Mouse (Mus musculus) hindlimb bud, embryonic 11.5 days (tissue): Measurements from ENCODE around the gene Ccdc167.
"Not testable (repeated sequence)": the region's sequence is repeated elsewhere in the genome, so short reads cannot be mapped to it uniquely, and the experiment has no call there.

Source experiments
- DNase-seq: peaks from one replicate; pipeline ENCODE4 v3.0.0-alpha.2; 2012; ENCODE audit warnings: low read depth, low spot score; ENCODE audit errors: extremely low spot score

Gene Ccdc167

GRCm38 (mm10) chr17:29720755-29721365 is 4.0 kb upstream of the Ccdc167 start:
- no peak for DNase-seq

- no peak for DNase-seq
Measured at GRCm38 (mm10) chr17:29719628-29720575, 3.1 kb upstream of the Ccdc167 start.

GRCm38 (mm10) chr17:29718660-29719059 is 1.8 kb upstream of the Ccdc167 start:
- DNase-seq, result no peak

- not testable (repeated sequence) for DNase-seq
Measured at GRCm38 (mm10) chr17:29713734-29714133, 3.1 kb downstream of the Ccdc167 start.

GRCm38 (mm10) chr17:29712565-29712964 is 4.3 kb downstream of the Ccdc167 start:
- DNase-seq, result no peak

- DNase-seq, result no peak
Measured at GRCm38 (mm10) chr17:29711745-29712431, 5.0 kb downstream of the Ccdc167 start.

- DNase-seq, result no peak
Measured at GRCm38 (mm10) chr17:29711076-29711744, 5.6 kb downstream of the Ccdc167 start.

- no peak for DNase-seq
Measured at GRCm38 (mm10) chr17:29710562-29711044, 6.2 kb downstream of the Ccdc167 start.

GRCm38 (mm10) chr17:29708783-29709182 is 8.1 kb downstream of the Ccdc167 start:
- no peak for DNase-seq

GRCm38 (mm10) chr17:29706981-29707545 is 9.8 kb downstream of the Ccdc167 start:
- no peak for DNase-seq

GRCm38 (mm10) chr17:29705881-29706280 is 11.0 kb downstream of the Ccdc167 start:
- DNase-seq, result no peak

GRCm38 (mm10) chr17:29704781-29705180 is 12.1 kb downstream of the Ccdc167 start:
- DNase-seq, result no peak

- DNase-seq, result no peak
Measured at GRCm38 (mm10) chr17:29702938-29703710, 13.7 kb downstream of the Ccdc167 start.

- no peak for DNase-seq
Measured at GRCm38 (mm10) chr17:29700573-29700972, 16.3 kb downstream of the Ccdc167 start.

- DNase-seq, result no peak
Measured at GRCm38 (mm10) chr17:29698421-29698820, 18.4 kb downstream of the Ccdc167 start.

- no peak for DNase-seq
Measured at GRCm38 (mm10) chr17:29696940-29697339, 19.9 kb downstream of the Ccdc167 start.

- no peak for DNase-seq
Measured at GRCm38 (mm10) chr17:29694516-29694915, 22.3 kb downstream of the Ccdc167 start.

GRCm38 (mm10) chr17:29693571-29693970 is 23.3 kb downstream of the Ccdc167 start:
- DNase-seq, result no peak

- no peak for DNase-seq
Measured at GRCm38 (mm10) chr17:29692827-29693226, 24.0 kb downstream of the Ccdc167 start.

- DNase-seq, result no peak
Measured at GRCm38 (mm10) chr17:29690257-29690656, 26.6 kb downstream of the Ccdc167 start.
